Mouse (Mus musculus): ENCODE measurements around the gene Adcy6.

DNA sequence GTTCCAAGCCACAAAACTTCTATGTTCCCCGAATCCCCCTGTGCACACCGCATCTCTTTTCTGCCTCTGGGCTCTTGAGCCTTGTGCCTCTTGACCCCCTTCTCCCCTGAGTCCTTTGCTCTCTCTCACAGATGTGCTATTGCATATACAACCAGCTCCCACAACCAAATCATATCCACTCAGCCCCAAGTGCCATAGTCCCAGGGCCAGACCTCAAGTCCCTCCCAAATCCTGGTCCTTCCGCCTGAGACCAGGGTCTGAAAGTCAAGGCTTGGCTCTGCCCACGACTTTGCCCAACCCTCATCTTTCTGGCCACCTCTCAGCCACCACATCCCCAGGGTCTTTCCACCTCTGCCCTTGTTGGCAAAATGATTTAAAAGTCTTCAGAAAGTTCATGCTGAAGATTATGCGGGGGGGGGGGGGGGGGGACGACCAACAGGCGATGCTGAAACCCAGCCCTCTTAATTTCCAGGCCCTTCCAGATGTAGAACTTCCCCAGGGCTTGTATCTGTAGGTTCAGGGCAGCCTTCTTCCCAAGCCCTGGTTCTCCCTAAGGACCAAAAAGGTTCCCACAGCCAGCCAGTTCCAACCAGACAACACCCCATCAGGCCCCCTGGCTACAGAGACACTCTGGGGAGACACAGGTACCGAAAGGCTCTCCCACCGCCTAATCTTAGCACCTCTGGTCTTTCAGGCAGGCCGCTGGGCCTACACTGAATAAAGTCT, 1.7 kb downstream of the Adcy6 start:
- no peak for TF ChIP-seq POLR2AphosphoS2 (IDR thresholded peaks at IDR 0.05; ENCODE audit: low read length)
- no peak for TF ChIP-seq TAL1 (IDR thresholded peaks at IDR 0.05; ENCODE audit: low read length)
- no peak for TF ChIP-seq EP300 (IDR thresholded peaks at IDR 0.05; ENCODE audit: low read depth in 1 of 2, low read length in 2 of 2)
